ENCODE assay signal across 12 mouse cellular contexts in the genomic region with DNA sequence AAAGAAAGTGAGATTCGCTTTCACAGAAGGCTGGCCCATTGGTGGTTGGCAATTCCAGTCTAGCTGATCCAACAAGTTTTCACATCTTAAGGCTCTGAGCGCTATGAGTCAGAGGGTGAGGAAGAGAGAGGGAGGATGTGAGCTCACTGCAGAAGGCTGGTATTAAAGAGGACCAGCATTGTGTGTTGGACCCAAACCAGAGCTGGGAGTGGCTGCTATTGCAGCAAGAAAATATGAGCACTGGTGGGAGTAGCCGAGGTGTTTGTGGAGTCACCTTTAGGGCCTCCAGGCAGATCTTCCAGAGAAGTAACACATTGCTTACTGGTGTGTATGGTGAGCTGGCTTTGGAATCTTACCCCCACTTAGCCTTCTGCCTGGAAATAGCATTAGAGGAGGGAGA.
A peak's percentile ranks its signal among the peaks of the same experiment; 100 is the strongest.
DNase-seq lines count a peak whose midpoint lies in the region; ATAC-seq and TF ChIP-seq lines count a peak whose summit lies in the region.
"Had no signal": no experiment of that assay in that cellular context is flagged by ENCODE, and none has a peak within 500 bp of the region (broad histone marks: within the 10 kb centered on the region; RNA-seq: fewer than 3 reads in every experiment).

No protein-coding gene starts in this region.

- TF ChIP-seq EP300 in lung, postnatal 0 days (IDR thresholded peaks at IDR 0.05) = no peak

- H3K9me3 ChIP-seq in lung, postnatal 0 days (ENCODE audit: low read length) = no peaks in the 10 kb centered on the region
- no peaks in the 10 kb centered on the region for H3K9me3 ChIP-seq in embryonic facial prominence, embryonic 15.5 days (replicated peaks)
- H3K9me3 ChIP-seq in hindbrain, embryonic 16.5 days (ENCODE audit: control insufficient read depth, low read length) = 0 out of 2 replicates have a peak, but pooled peaks cover 2% of the 10 kb centered on the region

- no peak overlapping the region for H3K4me3 ChIP-seq in lung, postnatal 0 days (ENCODE audit: low read depth, low read length)
- H3K4me3 ChIP-seq in embryonic facial prominence, embryonic 15.5 days (replicated peaks) = no peak overlapping the region
- H3K4me3 ChIP-seq in hindbrain, embryonic 16.5 days (ENCODE audit: low read length) = no peak overlapping the region

- intact Hi-C loops in gastrocnemius, postnatal 14 days (cut with DNase I; ENCODE audit: low total_unique reads) = loop anchor here (10.0 kb wide), 1 partner anchor 138 kb away; no protein-coding TSS in a partner anchor

- no peak for TF ChIP-seq CTCF in lung, postnatal 0 days (IDR thresholded peaks at IDR 0.05)

- WGBS in lung, postnatal 0 days = 50% methylated on average over 3 of the region's 3 CpGs
- WGBS in embryonic facial prominence, embryonic 15.5 days = 60% methylated on average over 3 of the region's 3 CpGs
- 87% methylated on average over 3 of the region's 3 CpGs for WGBS in hindbrain, embryonic 16.5 days

- no peak overlapping the region for H3K9ac ChIP-seq in lung, postnatal 0 days (replicated peaks; ENCODE audit: low read depth)
- H3K9ac ChIP-seq in embryonic facial prominence, embryonic 15.5 days = no peak overlapping the region
- H3K9ac ChIP-seq in hindbrain, embryonic 16.5 days (ENCODE audit: low read depth, low read length) = no peak overlapping the region

- no peak overlapping the region for H3K4me2 ChIP-seq in lung, postnatal 0 days (replicated peaks; ENCODE audit: low read depth, low read length)
- no peak overlapping the region for H3K4me2 ChIP-seq in embryonic facial prominence, embryonic 15.5 days (replicated peaks)
- H3K4me2 ChIP-seq in hindbrain, embryonic 16.5 days (ENCODE audit: low read length) = no peak overlapping the region

- no peaks in the 10 kb centered on the region for H3K27me3 ChIP-seq in lung, postnatal 0 days (replicated peaks; ENCODE audit: insufficient read depth, low read length)
- H3K27me3 ChIP-seq in embryonic facial prominence, embryonic 15.5 days = no peaks in the 10 kb centered on the region
- no peaks in the 10 kb centered on the region for H3K27me3 ChIP-seq in hindbrain, embryonic 16.5 days (replicated peaks; ENCODE audit: control insufficient read depth, insufficient read depth, low read length)

- H3K27ac ChIP-seq in lung, postnatal 0 days (ENCODE audit: low read length) = no peak overlapping the region
- H3K27ac ChIP-seq in embryonic facial prominence, embryonic 15.5 days (replicated peaks) = peak overlapping the region; percentile 51
- H3K27ac ChIP-seq in hindbrain, embryonic 16.5 days (ENCODE audit: low read depth, low read length) = no peak overlapping the region

- DNase-seq in adrenal gland, postnatal 14 days = peak; percentile 18
- no peak for DNase-seq in adrenal gland, postnatal 4 days (ENCODE audit: low spot score in 2 of 2)
- DNase-seq in lung, postnatal 0 days (ENCODE audit: low spot score) = peak; percentile 57
- no peak for DNase-seq in lung, postnatal 10 days
- DNase-seq in right cerebral cortex, postnatal 36 days (ENCODE audit: low spot score in 2 of 2) = peak; percentile 34 to 56
- no peak for DNase-seq in gastrocnemius, postnatal 14 days
- DNase-seq: B cell, adult 2 months; heart, postnatal 10 days; kidney, adult 18-20 months; thymus, postnatal 36 days had no signal

- ATAC-seq in lung, postnatal 0 days = peak; percentile 28
- peak; percentile 78 for ATAC-seq in embryonic facial prominence, embryonic 15.5 days (ENCODE audit: insufficient number of reproducible peaks, low FRiP score, low TSS enrichment, low read depth)
- no peak for ATAC-seq in hindbrain, embryonic 16.5 days

- H3K36me3 ChIP-seq in lung, postnatal 0 days (ENCODE audit: insufficient read depth, low read length) = no peaks in the 10 kb centered on the region
- no peaks in the 10 kb centered on the region for H3K36me3 ChIP-seq in embryonic facial prominence, embryonic 15.5 days
- no peaks in the 10 kb centered on the region for H3K36me3 ChIP-seq in hindbrain, embryonic 16.5 days (ENCODE audit: control insufficient read depth, insufficient read depth, low read length)

- H3K4me1 ChIP-seq in lung, postnatal 0 days (ENCODE audit: insufficient read depth, low read depth, low read length) = no peaks in the 10 kb centered on the region
- peaks cover 10% of the 10 kb centered on the region; the same call in 1 of the 2 replicates for H3K4me1 ChIP-seq in embryonic facial prominence, embryonic 15.5 days
- no peaks in the 10 kb centered on the region for H3K4me1 ChIP-seq in hindbrain, embryonic 16.5 days (ENCODE audit: control insufficient read depth, insufficient read depth, low read depth, low read length)

Comparison
In these comparisons a context has a peak if more than half of its experiments do, and no peak if none do; other contexts are left out.
1. DNase-seq: peak in adrenal gland, postnatal 14 days (single experiment), lung, postnatal 0 days (single experiment) and right cerebral cortex, postnatal 36 days (2 of 2); none in adrenal gland, postnatal 4 days (0 of 2), lung, postnatal 10 days (single experiment) and gastrocnemius, postnatal 14 days (single experiment).